Mouse (Mus musculus): ENCODE results near the gene Myl4. TPM values are rescaled to one million over a fixed set of nuclear protein-coding genes. Genes with fewer than 3 reads are reported as not detected.

Myl4 gene
- polyA plus RNA-seq, 1 experiment: 3.8 TPM

DNA sequence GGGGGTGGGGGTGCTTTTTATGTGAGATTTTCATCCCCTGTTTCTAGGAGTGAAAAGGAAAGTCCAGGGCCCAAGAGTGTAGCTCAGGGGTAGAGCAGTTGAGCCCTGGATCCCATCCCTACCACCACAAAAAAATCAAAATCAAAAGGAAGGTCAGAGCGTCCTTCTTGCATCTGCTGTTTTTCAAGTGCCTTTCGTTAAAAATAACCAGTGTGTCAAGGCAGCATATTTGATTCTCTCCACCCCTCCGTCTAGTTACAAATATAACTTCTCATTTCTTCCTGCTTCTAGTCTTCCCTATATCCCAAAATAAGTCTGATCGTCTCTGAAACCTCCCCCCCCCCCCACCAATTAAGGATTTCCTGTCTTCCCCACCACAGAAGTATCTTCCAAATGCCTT is 7.6 kb downstream of the Myl4 start:
- Histone ChIP-seq H3K9me3 (replicated peaks; ENCODE audit: control insufficient read depth, insufficient read depth, low read length, poor library complexity, severe bottlenecking) (0 out of 2 replicates have a peak, but pooled peaks cover 8% of the 10 kb centered on the region), H3K4me3 (ENCODE audit: low read depth, low read length) (no peak overlapping the region), H3K4me1 (ENCODE audit: control insufficient read depth, insufficient read depth, low read length) (no peaks in the 10 kb centered on the region), H3K9ac (ENCODE audit: low read depth, poor library complexity, severe bottlenecking) (no peak overlapping the region), H3K27ac (ENCODE audit: insufficient read depth, low read length) (no peak overlapping the region), H3K27me3 (ENCODE audit: control insufficient read depth, insufficient read depth, low read length, poor library complexity, severe bottlenecking) (no peaks in the 10 kb centered on the region), H3K36me3 (ENCODE audit: control insufficient read depth, insufficient read depth, low read length, poor library complexity, severe bottlenecking) (no peaks in the 10 kb centered on the region)
- TF ChIP-seq POLR2A (IDR thresholded peaks at IDR 0.05; ENCODE audit: insufficient read depth, low read length) (no peak), CTCF (IDR thresholded peaks at IDR 0.05; ENCODE audit: low read depth, low read length) (no peak), EP300 (IDR thresholded peaks at IDR 0.05; ENCODE audit: insufficient read depth, low read depth, low read length) (no peak)

DNA sequence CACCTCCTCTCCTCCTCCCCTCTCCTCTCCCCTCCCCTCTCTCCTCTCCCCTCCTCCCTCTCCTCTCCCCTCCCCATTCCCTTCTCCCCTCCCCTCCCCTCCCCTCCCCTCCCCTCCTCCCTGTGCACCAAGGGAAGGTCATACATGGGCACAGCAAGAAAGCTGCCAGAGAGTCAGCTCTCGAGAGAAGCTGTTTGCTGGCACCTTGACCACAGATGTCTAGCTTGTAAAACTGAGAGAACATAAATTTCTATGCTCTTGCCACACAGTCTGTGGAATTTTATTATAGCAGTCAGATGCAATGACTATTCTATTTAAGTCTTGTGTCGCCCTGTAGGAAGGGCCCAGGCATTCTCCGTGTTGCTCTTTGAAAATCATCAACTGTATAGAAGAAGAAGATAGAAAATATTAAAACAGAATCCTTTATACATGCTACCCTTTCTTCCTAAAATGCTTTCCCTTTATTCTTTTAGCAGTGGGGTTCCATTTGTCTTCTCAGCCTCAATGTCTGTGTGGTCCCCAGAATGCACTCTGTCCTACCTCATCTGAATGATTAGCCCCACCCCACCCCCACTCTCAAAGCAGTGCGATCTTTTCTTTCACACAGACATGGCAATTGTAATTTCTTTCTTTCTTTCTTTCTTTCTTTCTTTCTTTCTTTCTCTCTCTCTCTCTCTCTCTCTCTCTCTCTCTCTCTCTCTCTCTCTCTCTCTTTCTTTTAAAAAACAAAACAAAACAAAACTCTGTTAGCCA is 8.4 kb downstream of the Myl4 start:
- H3K4me3 ChIP-seq (ENCODE audit: low read depth, low read length): no peak overlapping the region
- H3K9ac ChIP-seq (ENCODE audit: low read depth, poor library complexity, severe bottlenecking): no peak overlapping the region
- no peak overlapping the region for H3K27ac ChIP-seq (ENCODE audit: insufficient read depth, low read length)
- no peaks in the 10 kb centered on the region for H3K36me3 ChIP-seq (ENCODE audit: control insufficient read depth, insufficient read depth, low read length, poor library complexity, severe bottlenecking)
- H3K27me3 ChIP-seq (ENCODE audit: control insufficient read depth, insufficient read depth, low read length, poor library complexity, severe bottlenecking): no peaks in the 10 kb centered on the region
- no peaks in the 10 kb centered on the region for H3K4me1 ChIP-seq (ENCODE audit: control insufficient read depth, insufficient read depth, low read length)
- TF ChIP-seq POLR2A (IDR thresholded peaks at IDR 0.05; ENCODE audit: insufficient read depth, low read length): no peak
- TF ChIP-seq EP300 (IDR thresholded peaks at IDR 0.05; ENCODE audit: insufficient read depth, low read depth, low read length): no peak
- TF ChIP-seq CTCF (IDR thresholded peaks at IDR 0.05; ENCODE audit: low read depth, low read length): no peak
- 0 out of 2 replicates have a peak, but pooled peaks cover 8% of the 10 kb centered on the region for H3K9me3 ChIP-seq (replicated peaks; ENCODE audit: control insufficient read depth, insufficient read depth, low read length, poor library complexity, severe bottlenecking)

DNA sequence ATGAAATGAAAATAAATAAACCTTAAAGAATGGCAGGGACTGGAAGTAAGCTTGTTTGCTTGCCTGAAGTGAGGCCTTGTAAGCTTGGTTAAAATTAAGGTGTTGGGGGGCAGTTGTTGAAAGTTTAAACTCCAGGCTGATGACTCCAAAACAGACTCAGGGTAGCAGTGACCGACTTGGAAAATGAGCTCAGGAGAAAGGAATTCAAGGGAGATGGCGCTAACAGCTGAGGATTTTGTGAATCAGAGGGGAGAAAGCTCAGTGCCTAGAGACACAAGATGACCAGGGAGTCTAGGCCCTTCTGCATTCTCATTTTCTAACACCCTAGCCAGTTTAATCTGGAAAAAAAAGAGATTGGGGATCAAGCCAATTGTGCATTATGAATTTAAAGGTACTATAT is 10.5 kb downstream of the Myl4 start:
- Histone ChIP-seq H3K27ac (ENCODE audit: insufficient read depth, low read length) (no peak overlapping the region), H3K36me3 (ENCODE audit: control insufficient read depth, insufficient read depth, low read length, poor library complexity, severe bottlenecking) (no peaks in the 10 kb centered on the region), H3K4me3 (ENCODE audit: low read depth, low read length) (no peak overlapping the region), H3K27me3 (ENCODE audit: control insufficient read depth, insufficient read depth, low read length, poor library complexity, severe bottlenecking) (no peaks in the 10 kb centered on the region), H3K4me1 (ENCODE audit: control insufficient read depth, insufficient read depth, low read length) (no peaks in the 10 kb centered on the region), H3K9ac (ENCODE audit: low read depth, poor library complexity, severe bottlenecking) (no peak overlapping the region), H3K9me3 (replicated peaks; ENCODE audit: control insufficient read depth, insufficient read depth, low read length, poor library complexity, severe bottlenecking) (0 out of 2 replicates have a peak, but pooled peaks cover 8% of the 10 kb centered on the region)
- TF ChIP-seq CTCF (IDR thresholded peaks at IDR 0.05; ENCODE audit: low read depth, low read length) (no peak), EP300 (IDR thresholded peaks at IDR 0.05; ENCODE audit: insufficient read depth, low read depth, low read length) (no peak), POLR2A (IDR thresholded peaks at IDR 0.05; ENCODE audit: insufficient read depth, low read length) (no peak)

DNA sequence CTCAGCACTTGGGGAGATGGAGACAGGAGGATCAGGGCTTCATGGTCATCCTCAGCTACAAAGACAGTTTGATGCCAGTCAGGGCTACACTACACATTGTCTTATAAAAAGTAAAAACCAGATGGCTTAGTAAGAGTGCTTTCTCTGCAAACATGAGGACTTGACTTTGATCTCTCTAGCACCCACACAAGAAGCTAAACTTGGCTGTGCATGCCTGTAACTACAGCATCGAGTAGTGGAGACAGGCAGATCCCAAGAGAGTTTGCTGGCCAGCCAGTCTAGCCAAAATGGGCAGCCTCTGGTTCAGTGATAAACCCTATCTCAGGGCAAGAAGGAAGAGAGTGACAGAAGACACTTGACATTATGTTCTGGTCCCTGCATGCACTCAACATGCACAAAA is 13.0 kb downstream of the Myl4 start:
- H3K36me3 ChIP-seq (ENCODE audit: control insufficient read depth, insufficient read depth, low read length, poor library complexity, severe bottlenecking): no peaks in the 10 kb centered on the region
- 0 out of 2 replicates have a peak, but pooled peaks cover 8% of the 10 kb centered on the region for H3K9me3 ChIP-seq (replicated peaks; ENCODE audit: control insufficient read depth, insufficient read depth, low read length, poor library complexity, severe bottlenecking)
- no peak overlapping the region for H3K4me3 ChIP-seq (ENCODE audit: low read depth, low read length)
- no peak overlapping the region for H3K9ac ChIP-seq (ENCODE audit: low read depth, poor library complexity, severe bottlenecking)
- H3K4me1 ChIP-seq (ENCODE audit: control insufficient read depth, insufficient read depth, low read length): no peaks in the 10 kb centered on the region
- TF ChIP-seq CTCF (IDR thresholded peaks at IDR 0.05; ENCODE audit: low read depth, low read length) (no peak), POLR2A (IDR thresholded peaks at IDR 0.05; ENCODE audit: insufficient read depth, low read length) (no peak), EP300 (IDR thresholded peaks at IDR 0.05; ENCODE audit: insufficient read depth, low read depth, low read length) (no peak)
- no peaks in the 10 kb centered on the region for H3K27me3 ChIP-seq (ENCODE audit: control insufficient read depth, insufficient read depth, low read length, poor library complexity, severe bottlenecking)
- H3K27ac ChIP-seq (ENCODE audit: insufficient read depth, low read length): no peak overlapping the region

GRCm38 (mm10) chr11:104565172-104565571 is 14.7 kb downstream of the Myl4 start:
- TF ChIP-seq POLR2A (IDR thresholded peaks at IDR 0.05; ENCODE audit: insufficient read depth, low read length) (no peak), EP300 (IDR thresholded peaks at IDR 0.05; ENCODE audit: insufficient read depth, low read depth, low read length) (no peak), CTCF (IDR thresholded peaks at IDR 0.05; ENCODE audit: low read depth, low read length) (no peak)
- no peaks in the 10 kb centered on the region for H3K27me3 ChIP-seq (ENCODE audit: control insufficient read depth, insufficient read depth, low read length, poor library complexity, severe bottlenecking)
- peaks cover 14% of the 10 kb centered on the region; the same call in 1 of the 2 replicates for H3K9me3 ChIP-seq (replicated peaks; ENCODE audit: control insufficient read depth, insufficient read depth, low read length, poor library complexity, severe bottlenecking)
- H3K4me1 ChIP-seq (ENCODE audit: control insufficient read depth, insufficient read depth, low read length): no peaks in the 10 kb centered on the region
- H3K36me3 ChIP-seq (ENCODE audit: control insufficient read depth, insufficient read depth, low read length, poor library complexity, severe bottlenecking): no peaks in the 10 kb centered on the region
- H3K27ac ChIP-seq (ENCODE audit: insufficient read depth, low read length): no peak overlapping the region
- no peak overlapping the region for H3K4me3 ChIP-seq (ENCODE audit: low read depth, low read length)
- no peak overlapping the region for H3K9ac ChIP-seq (ENCODE audit: low read depth, poor library complexity, severe bottlenecking)

GRCm38 (mm10) chr11:104566097-104566496 is 15.6 kb downstream of the Myl4 start:
- Histone ChIP-seq H3K27me3 (ENCODE audit: control insufficient read depth, insufficient read depth, low read length, poor library complexity, severe bottlenecking) (no peaks in the 10 kb centered on the region), H3K4me1 (ENCODE audit: control insufficient read depth, insufficient read depth, low read length) (no peaks in the 10 kb centered on the region), H3K27ac (ENCODE audit: insufficient read depth, low read length) (no peak overlapping the region), H3K36me3 (ENCODE audit: control insufficient read depth, insufficient read depth, low read length, poor library complexity, severe bottlenecking) (no peaks in the 10 kb centered on the region), H3K4me3 (ENCODE audit: low read depth, low read length) (no peak overlapping the region), H3K9ac (ENCODE audit: low read depth, poor library complexity, severe bottlenecking) (no peak overlapping the region), H3K9me3 (replicated peaks; ENCODE audit: control insufficient read depth, insufficient read depth, low read length, poor library complexity, severe bottlenecking) (peaks cover 14% of the 10 kb centered on the region; the same call in 1 of the 2 replicates)
- TF ChIP-seq CTCF (IDR thresholded peaks at IDR 0.05; ENCODE audit: low read depth, low read length) (no peak), EP300 (IDR thresholded peaks at IDR 0.05; ENCODE audit: insufficient read depth, low read depth, low read length) (no peak), POLR2A (IDR thresholded peaks at IDR 0.05; ENCODE audit: insufficient read depth, low read length) (no peak)

All from ES-Bruce4 (cell line).